Mouse (Mus musculus) liver, adult 2 months (tissue): ENCODE data around the gene Fgfr2.

Experiments
- CTCF ChIP-seq: fragments of 200-500 bp; IDR thresholded peaks from 2 replicates; pipeline ENCODE4 v1.5.1; 2011; ENCODE audit warnings: low read depth, low read length, control low read depth
- POLR2A ChIP-seq: fragments of 200-500 bp; IDR thresholded peaks from 2 replicates; pipeline ENCODE4 v1.6.1; 2011; ENCODE audit warnings: low read length, control low read depth; ENCODE audit not compliant: insufficient read depth; ENCODE audit errors: extremely low read depth

GRCm38 (mm10) chr7:132332176-132332575, 791.0 kb downstream of the Fgfr2 start:
- TF ChIP-seq CTCF (no peak), POLR2A (no peak)
